Mouse (Mus musculus) gastrocnemius, postnatal 4 days (tissue): ENCODE measurements at regions not wholly inside any gene's neighbourhood (a gene's known extent, or its start where the extent isn't known, plus 50 kb on each side); places are given as distances from the start of the nearest gene placed in this dataset.

Experiments
- DNase-seq, 2 experiments: peaks; one replicate each; pipeline ENCODE4 v3.0.0; 2021 to 2022; ENCODE audit warnings: low spot score in 2 of 2, mixed read lengths in 2 of 2

DNA sequence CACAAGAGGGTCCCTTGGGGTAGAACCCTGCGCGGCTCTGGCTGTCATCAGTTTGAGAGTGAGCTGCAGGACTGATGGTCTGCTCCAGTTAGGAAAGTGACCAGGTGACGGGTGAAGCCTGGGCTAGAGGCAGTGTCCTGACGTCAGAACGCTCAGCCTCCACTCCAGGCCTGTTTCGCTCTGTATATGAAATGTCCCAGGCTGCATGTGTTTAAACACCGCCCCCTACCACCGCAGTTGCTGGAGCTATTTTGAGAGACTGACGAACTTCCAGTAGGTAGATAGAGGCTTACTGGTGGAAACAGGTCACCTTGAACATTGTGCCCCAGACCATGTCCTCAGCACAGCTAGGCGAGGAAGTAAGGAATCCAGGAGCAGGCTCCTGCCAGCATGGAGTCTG is 54.2 kb upstream of the Plcz1 start:
- no peak for DNase-seq
